Mouse (Mus musculus) embryo, embryonic 10 days (tissue): ENCODE data around the gene Arhgef19.

Experiments
- DNase-seq: peaks from one replicate; pipeline ENCODE4 v3.0.0-alpha.2; 2015; ENCODE audit warnings: low spot score

Arhgef19 gene

GRCm38 (mm10) chr4:141286860-141287517 is 47.7 kb downstream of the Arhgef19 start:
- DNase-seq: peak; percentile 69

- no peak for DNase-seq
Observed at GRCm38 (mm10) chr4:141287518-141288004, 48.3 kb downstream of the Arhgef19 start.

DNA sequence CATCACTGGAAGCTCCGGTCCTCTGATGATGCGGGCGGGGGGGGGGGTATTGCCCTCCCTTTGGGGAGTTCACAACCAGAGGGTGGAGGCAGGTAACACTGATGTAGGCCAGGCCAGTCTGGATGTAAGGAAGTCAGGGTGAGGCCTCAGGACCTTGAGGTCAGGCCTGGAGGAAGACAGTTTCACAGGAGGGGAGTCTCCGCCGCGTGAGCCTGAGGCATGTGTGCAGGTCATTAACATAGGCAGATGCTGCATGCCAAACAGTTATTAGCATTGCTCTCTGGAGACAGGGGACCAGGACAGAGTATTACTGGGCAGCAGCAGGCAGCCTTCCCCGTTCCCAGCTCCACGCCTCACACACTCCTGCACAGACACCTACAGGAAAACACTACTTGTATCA is 48.9 kb downstream of the Arhgef19 start:
- no peak for DNase-seq

GRCm38 (mm10) chr4:141291571-141292375 is 52.5 kb downstream of the Arhgef19 start:
- DNase-seq: peak; percentile 64

DNA sequence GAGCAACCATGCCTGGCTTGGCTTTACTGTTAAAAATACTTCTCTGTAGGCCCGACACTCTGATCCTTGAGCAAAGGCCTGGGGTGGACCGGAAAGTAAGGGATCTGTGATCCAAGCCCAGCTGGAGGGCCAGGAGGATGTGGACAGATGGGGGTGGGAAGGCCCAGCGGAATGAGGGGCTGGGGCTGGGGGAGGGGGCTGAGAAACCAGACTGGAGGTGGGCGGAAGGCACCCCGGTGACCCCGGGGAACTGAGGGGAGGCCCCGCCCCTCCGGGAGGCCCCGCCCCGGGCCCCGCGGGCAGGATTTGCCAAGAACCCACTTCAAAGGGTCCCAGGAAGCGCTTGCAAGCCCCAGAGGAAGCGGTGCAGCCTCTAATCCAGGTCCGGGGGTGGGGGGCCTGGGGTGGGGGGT is 56.5 kb downstream of the Arhgef19 start:
- no peak for DNase-seq

DNA sequence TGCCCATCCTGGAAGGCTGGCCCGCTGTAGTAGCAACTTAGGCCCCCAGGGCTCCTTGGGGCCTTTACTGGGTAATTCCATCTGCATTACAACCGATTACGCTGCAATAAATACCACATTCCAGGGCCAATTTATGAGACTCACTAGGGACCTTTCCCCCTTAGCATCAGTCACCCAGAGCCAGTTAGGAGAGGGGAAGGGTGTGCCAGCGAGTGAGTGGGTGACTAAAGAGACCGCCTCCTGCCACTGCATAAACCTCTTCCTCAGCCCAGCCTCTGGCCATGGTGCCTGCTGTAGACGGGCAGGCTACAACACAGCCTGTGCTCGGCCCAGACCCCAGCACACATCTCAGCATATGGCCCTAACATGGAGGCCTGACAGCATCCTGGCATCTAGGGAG is 58.6 kb downstream of the Arhgef19 start:
- DNase-seq: no peak

DNA sequence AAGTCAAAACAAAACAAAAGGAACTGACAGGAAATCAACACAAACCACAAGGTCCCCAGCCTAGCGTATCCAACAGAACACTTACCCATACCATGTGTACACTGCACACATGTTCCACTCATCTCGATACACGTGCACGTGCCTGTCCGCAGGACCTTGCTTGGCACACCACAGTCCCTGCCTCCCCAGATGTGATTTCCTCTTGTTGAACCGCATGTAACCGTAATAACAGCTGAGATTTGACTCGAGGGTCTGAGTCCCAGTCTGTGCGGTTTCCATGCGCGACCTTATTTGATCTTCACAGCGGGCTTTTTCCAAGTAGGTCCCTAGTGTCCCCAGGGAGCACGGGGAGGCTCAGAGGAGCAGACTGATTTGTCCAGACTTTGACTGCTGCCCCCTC is 60.1 kb downstream of the Arhgef19 start:
- no peak for DNase-seq

- DNase-seq: no peak
Observed at GRCm38 (mm10) chr4:141300196-141300595, 60.9 kb downstream of the Arhgef19 start.

DNA sequence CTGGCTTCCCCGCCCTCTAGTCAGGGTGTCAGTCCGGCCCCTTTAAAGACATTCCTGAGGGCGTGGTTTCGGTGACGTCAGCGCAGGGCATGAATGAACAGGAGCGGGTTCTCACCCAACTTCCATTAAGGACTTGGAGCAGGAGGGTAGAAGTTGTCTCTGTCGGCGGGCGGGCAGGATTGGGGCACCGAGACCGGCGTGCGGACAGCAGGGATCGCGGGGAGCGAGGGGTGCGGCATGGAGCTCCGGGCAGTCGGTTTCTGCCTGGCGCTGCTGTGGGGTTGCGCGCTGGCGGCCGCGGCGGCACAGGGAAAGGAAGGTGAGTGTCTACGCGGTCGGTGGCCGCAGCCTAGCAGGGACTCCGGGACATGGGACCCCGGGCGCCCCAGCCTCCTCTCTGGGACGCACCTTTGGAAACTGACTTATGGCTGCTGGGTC is 61.8 kb downstream of the Arhgef19 start, which contains the start of gene Epha2:
TSS of gene Epha2 (plus strand) at position 125 of the 438 bp plus-strand sequence.
- peak; percentile 95 for DNase-seq

GRCm38 (mm10) chr4:141301591-141302427 is 62.5 kb downstream of the Arhgef19 start:
- no peak for DNase-seq

GRCm38 (mm10) chr4:141302428-141303401 is 63.4 kb downstream of the Arhgef19 start:
- no peak for DNase-seq

DNA sequence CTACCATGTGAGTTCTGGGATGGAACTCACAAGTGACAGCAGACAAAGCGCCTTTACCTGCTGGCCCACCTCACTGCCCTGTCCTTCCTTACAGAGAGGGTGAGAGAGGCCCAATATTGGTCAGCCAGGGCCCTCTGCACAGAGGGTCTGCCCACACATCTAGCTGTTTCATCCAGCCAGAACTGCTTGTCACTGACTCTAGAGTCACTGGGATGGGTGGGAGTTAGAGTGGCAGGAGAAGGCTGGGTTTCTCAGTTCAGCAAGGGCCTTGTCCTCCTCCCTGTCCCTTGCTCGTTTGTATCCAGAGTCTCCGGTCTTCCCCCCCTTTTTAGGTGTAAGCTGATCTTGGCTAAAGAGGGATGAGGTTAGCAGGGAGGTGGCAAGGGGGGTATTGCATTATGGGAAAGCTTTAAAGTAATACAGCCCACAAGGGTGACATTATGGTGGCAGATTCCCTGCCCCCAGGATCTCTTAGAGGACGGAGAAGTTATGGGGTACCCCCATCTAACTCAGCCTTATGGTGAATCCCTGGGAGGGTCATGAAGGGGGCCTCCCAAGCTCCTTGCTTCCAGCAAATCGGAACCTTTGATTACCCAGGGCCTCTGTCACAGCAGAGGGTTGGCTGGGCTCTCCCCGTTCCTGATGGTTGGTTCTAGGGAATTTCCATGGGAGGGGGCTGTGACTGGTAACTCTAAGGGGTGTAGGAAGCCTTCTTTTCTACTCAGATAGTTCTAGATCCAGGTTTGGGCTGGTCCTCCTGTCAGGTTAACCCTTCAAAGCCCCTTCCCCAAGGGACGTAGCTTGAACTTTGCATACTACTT is 64.3 kb downstream of the Arhgef19 start:
- no peak for DNase-seq

DNA sequence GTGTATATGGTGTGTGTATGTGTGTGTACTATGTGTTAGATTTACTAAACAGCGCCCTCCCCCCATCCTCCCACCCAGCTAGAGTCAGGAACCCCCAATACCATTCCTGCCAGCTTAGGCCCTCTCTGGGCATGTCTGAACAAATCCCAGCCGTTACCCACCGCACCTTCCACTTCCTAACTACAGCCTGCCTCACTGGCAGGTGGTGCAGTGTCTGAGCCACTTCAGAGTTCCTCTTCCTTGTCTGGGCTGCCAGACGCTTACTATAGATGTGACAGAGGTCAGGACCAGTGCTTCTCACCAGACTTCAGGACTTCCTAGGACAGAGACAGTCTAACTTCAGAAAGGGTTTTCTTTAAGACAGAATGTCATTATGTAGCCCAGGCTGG is 64.9 kb downstream of the Arhgef19 start:
- DNase-seq: no peak

DNA sequence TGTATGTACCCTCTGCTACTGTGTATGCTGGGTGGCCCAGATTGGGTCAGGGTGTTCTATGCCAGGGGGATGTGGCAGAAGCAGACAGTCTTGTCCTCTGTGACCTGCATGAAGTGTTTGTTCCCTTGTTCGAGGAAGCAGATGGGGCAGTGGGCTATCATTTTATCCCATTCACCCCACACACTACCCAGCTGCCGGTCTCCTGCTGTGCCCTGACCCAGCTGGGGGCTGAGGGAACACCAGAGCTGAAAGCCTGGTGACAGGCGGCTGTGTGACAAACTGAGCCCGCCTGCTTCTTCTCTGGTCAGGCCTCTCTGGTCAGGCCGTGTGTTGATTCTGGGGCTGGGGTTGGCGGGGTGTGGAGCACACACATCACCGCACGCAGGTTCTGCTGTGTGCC is 66.8 kb downstream of the Arhgef19 start:
- DNase-seq: no peak
